Mouse (Mus musculus): Measurements from ENCODE around the gene Rnaseh1.

- TF ChIP-seq CTCF (conservative IDR thresholded peaks at IDR 0.05; ENCODE audit: low read length) (no peak), NANOG (IDR thresholded peaks at IDR 0.05; ENCODE audit: borderline replicate concordance, low read length) (no peak)
Measured at GRCm38 (mm10) chr12:28690730-28691129, 41.3 kb downstream of the Rnaseh1 start.

All from E14TG2a.4 (cell line).